Mouse (Mus musculus) NIH3T3 (cell line): ENCODE results near the gene Ift27.

ENCODE experiments used
- DNase-seq: peaks from one replicate; pipeline ENCODE4 v3.0.0-alpha.2; 2012; ENCODE audit warnings: low read depth

The Ift27 gene

GRCm38 (mm10) chr15:78172256-78172898 is 1.5 kb downstream of the Ift27 start:
- DNase-seq, result peak; percentile 38

GRCm38 (mm10) chr15:78171651-78172050 is 2.3 kb downstream of the Ift27 start:
- peak; percentile 69 for DNase-seq

DNA sequence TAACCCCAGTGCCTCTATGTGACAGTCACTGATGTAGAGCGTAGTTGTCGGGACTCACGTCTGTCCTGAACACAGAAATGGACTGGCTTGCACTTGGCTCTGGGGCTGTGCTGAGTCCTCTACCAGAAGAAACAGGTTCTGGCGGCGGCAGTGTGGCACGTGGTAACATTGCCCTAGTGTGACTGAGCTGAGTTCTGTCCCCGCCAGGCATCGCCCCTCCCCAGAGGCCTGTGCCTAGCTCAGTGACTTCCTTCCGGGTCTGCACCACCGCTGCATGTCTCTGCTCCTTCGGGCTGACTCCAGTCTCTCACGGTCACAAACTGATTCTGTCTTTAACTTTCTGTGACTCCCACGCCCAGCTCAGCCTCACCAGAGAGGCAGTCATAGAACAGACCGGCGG is 3.2 kb downstream of the Ift27 start:
- DNase-seq, result no peak

DNA sequence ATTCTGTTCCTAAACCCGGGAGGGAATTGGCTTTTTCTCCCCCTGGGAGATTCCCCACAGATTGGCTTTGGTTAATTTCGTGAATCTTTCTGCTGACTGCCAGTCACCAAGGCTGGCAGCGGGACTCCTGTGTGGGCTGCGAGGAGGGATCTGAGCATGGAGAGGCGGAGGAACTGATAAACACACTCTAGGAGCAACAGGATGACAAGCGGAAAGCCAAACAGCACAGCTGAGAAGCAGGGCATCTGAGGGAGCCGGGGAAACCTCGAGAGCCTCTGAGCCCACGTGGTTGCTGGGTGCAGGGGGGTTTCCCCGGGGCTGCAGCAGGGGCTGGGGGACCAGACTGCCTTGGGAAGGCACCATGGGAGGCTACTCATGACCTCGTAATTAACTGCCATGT is 4.3 kb downstream of the Ift27 start:
- no peak for DNase-seq

DNA sequence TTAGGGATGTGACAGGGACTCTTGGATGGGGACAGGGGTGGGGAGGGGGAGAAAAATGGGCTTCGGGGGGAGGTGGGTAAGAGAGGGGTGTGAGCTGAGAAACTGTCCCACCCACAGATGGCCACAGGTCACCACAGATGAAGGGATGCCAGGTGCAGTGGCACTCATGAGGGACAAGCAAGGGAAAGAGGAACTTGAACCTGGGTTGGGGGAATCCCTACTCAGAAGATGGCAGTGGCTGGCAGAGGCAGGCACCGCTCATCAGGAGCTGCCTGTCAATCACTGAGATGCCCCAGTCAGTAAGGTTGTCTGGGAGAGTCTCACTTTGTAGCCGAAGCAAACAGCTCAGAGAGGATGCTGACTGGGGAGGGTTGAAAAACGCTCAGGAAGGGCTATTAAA is 8.6 kb downstream of the Ift27 start:
- no peak for DNase-seq

DNA sequence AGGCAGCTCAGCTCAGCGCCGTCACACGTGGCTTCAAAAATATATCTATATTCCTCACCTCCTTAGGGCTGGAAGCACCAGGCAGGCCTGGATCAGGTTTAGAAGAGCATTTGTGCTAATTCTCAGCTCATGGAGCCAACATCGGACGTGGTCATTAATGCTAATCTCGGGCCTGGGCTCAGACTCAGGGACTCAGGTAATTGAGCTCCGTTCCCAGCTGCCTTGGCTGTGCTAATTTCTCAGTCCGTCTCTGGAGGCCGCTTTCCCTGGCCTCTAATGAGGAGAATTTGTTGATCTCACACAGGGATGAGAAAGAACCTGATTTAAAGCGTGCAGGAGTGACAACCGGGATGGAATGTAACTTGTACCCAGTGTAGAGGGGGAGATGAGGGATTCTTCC is 9.4 kb downstream of the Ift27 start:
- DNase-seq, result no peak

GRCm38 (mm10) chr15:78161946-78162345 is 12.0 kb downstream of the Ift27 start:
- DNase-seq, result no peak

- DNase-seq, result no peak
Observed at GRCm38 (mm10) chr15:78158335-78158734, 15.6 kb downstream of the Ift27 start.

DNA sequence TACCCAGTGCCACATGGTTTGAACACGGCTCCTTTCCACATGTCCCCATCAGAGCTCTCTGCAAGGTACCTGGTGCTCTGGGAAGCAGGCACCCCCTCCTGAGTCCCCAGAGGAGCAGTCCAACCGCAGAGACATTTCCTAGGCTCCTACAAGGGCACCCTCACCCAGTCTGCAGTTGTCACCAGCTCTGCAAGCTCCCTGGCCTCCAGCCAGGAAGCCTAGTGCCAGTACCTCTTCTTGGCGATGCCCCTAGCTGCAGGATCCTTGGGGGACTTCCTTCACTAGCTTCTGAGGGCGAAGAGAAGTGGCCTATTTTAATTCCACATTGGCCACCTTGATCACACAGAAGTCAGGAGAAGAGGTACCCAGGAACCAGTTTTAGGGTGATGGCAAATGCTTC is 16.1 kb downstream of the Ift27 start:
- DNase-seq, result no peak

GRCm38 (mm10) chr15:78157330-78157729 is 16.6 kb downstream of the Ift27 start:
- no peak for DNase-seq

- DNase-seq, result peak; percentile 9
Observed at GRCm38 (mm10) chr15:78155421-78155820, 18.5 kb downstream of the Ift27 start.

- peak; percentile 49 for DNase-seq
Observed at GRCm38 (mm10) chr15:78153045-78153775, 20.7 kb downstream of the Ift27 start.

DNA sequence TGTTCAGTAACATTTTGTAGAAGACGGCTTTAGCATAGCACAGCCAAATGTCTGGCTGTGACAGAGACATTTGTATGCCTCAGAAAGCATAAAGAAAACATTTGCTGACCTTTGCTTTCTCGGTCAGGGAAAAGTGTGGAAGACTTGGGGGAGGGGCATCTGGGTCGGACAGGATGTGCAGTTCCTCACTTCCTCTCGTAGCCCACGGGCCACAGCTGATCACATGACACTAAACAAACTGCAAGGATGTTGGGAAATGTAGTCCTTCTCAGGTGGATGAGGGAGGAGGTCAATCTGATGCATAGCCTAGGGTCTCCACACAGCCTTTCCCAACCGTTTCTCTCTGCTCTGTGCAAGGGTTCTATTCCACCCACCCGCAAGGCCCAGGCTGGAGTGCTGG is 25.3 kb downstream of the Ift27 start:
- DNase-seq, result peak; percentile 30

DNA sequence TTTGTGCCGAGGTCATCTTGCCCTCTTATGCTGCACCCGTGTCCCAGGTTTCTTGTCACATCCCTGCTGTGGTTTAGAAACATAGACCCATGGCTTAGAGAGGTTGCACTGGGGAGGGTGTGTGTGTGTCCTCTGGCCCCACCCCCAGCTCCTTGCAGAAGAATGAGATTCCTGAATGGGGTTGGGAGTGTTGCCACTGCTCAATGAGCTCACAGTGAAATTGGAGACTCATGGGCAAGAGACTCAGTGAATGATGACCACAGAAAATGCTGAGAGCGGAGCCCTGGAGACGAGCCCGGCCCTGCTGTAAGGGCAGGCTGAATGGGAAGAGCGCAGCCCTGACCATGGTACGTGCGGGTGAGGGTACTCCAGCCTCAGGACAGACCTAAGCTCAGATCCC is 33.7 kb downstream of the Ift27 start:
- peak; percentile 76 for DNase-seq

DNA sequence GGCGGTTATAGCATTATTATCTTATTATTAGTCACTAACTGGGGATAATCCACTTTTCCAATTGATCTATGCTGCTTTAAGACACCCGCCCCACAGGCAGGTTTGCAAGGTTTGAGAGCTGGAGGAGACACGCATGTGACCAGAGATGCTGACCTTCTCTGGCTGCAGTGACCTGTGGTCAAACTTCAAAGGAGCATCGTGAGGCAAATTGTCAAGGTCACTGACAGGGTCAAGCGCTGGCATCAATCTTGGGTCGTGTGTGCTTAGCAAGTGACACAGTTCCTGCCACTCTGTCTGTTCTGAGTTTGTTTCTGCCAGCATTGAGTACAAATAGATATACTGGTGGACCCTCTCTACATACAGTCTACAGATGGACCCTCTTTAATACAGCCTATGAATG is 39.3 kb downstream of the Ift27 start:
- no peak for DNase-seq

DNA sequence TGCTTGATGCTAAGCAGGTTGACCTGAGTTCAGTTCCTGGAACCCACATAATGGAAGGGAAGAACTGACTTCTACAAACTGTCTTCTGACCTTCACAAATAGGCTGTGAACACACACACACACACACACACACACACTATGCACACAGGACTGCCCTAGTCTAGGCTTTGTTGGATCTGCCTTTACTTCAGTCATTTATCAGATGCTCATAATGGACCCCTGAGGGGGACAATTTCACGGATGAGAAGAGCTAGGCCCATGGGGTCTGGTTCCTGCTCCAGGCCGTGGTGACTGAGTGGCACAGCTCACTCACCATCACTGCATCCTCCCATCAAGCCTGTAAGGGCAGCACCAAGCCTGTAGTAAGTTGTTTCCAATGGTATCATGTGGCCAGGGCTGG is 40.5 kb downstream of the Ift27 start:
- no peak for DNase-seq

GRCm38 (mm10) chr15:78119704-78120103 is 54.2 kb downstream of the Ift27 start, which contains the start of gene Cacng2:
Gene Cacng2 (minus strand): TSS chr15:78120028.
- DNase-seq, result peak; percentile 90

DNA sequence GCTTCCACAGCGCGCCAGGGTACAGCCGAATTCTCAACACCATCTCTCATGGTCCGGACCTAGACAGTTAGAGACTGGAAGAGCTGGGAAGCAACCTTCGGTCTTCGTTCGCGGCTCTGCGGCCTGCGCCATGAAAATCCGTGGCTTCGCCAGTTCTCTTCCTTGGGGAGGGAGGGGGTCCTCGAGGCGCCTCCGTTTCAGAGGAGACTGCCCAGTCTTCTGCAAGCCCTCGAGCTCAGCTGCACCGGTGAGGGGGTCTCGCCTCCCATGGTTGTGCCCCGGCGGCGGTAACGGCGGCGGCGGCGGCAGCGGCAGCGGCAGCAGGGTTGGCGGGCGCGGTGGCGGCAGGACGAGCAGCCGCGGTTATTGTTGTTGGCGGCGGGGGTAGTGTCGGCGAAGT is 54.7 kb downstream of the Ift27 start:
- no peak for DNase-seq

GRCm38 (mm10) chr15:78118275-78118995 is 55.5 kb downstream of the Ift27 start:
- no peak for DNase-seq

GRCm38 (mm10) chr15:78117731-78118130 is 56.2 kb downstream of the Ift27 start:
- no peak for DNase-seq

DNA sequence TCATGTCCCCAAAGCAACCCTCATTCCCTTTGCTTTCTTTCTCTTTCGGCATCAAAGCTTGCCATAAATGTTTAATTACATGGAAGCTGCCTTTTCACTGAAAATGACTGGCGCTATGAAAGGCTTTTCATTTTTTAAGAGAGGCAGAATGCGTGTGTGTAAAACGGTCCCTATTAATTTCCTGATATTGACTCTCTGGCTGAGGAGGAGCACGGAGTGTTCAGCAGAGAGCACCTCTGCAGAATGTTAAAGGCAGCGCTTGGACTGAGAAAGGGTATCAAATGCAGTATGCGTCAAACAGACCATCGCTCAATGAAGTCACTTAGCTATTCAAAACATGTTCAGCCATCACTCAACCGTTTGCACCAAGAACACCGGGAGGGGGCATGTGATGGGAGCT is 57.0 kb downstream of the Ift27 start:
- no peak for DNase-seq

DNA sequence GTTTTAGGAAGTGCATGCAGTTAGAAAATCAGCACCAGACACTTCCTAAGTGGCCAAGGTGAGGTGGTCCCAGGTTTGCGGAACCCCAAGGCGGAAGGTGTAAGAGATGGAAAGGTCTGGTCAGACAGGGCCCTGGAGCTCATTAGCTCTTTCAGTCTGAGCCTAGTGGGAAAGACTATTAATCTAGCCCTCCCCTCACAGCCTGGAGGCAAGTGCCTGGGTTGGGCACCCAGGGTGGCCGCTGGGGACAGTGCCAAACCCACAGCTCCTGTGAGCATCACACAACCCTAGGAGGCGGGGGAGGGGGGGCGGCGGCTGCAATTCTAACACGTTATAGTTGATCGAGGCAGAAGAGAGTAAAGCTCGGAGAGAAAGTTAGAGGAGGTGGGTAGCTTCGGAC is 57.7 kb downstream of the Ift27 start:
- no peak for DNase-seq
